Comparison of ENCODE assay signal across 19 mouse cellular contexts in genomic region chr5:17990618-17991017, GRCm38 (mm10). TPM values are rescaled to one million over a fixed set of nuclear protein-coding genes. Genes with fewer than 3 reads are reported as not detected.
"Had no signal": no experiment of that assay in that cellular context is flagged by ENCODE, and none has a peak within 500 bp of the region (broad histone marks: within the 10 kb centered on the region; RNA-seq: fewer than 3 reads in every experiment).

No protein-coding gene starts in this region.

- H3K4me1 ChIP-seq: kidney, embryonic 15.5 days; limb, embryonic 15.5 days; liver, embryonic 12.5 days; lung, embryonic 15.5 days; midbrain, embryonic 12.5 days; neural tube, embryonic 13.5 days had no signal

- H3K9me3 ChIP-seq: kidney, embryonic 15.5 days; limb, embryonic 15.5 days; liver, embryonic 12.5 days; lung, embryonic 15.5 days; midbrain, embryonic 12.5 days; neural tube, embryonic 13.5 days had no signal

- H3K4me3 ChIP-seq: kidney, embryonic 15.5 days; left cerebral cortex, adult 2 months; limb, embryonic 15.5 days; liver, embryonic 12.5 days; lung, embryonic 15.5 days; midbrain, embryonic 12.5 days; neural tube, embryonic 13.5 days had no signal

- ATAC-seq: liver, embryonic 12.5 days; midbrain, embryonic 16.5 days had no signal

- H3K9ac ChIP-seq: kidney, embryonic 15.5 days; limb, embryonic 15.5 days; liver, embryonic 12.5 days; lung, embryonic 15.5 days; midbrain, embryonic 12.5 days; neural tube, embryonic 13.5 days had no signal

- H3K27ac ChIP-seq: kidney, embryonic 15.5 days; left cerebral cortex, adult 2 months; limb, embryonic 15.5 days; liver, embryonic 12.5 days; lung, embryonic 15.5 days; midbrain, embryonic 12.5 days; neural tube, embryonic 13.5 days had no signal

- H3K36me3 ChIP-seq: kidney, embryonic 15.5 days; limb, embryonic 15.5 days; liver, embryonic 12.5 days; lung, embryonic 15.5 days; midbrain, embryonic 12.5 days; neural tube, embryonic 13.5 days had no signal

- DNase-seq: kidney, postnatal 14 days; right cerebral cortex, postnatal 14 days; thymus, postnatal 4 days had no signal

- H3K4me2 ChIP-seq: kidney, embryonic 15.5 days; limb, embryonic 15.5 days; liver, embryonic 12.5 days; lung, embryonic 15.5 days; midbrain, embryonic 12.5 days; neural tube, embryonic 13.5 days had no signal

- H3K27me3 ChIP-seq: kidney, embryonic 15.5 days; limb, embryonic 15.5 days; liver, embryonic 12.5 days; lung, embryonic 15.5 days; midbrain, embryonic 12.5 days; neural tube, embryonic 13.5 days had no signal

RNA-seq across cellular contexts. Expression of gene Gnat3, which starts 28.3 kb away (rescaled TPM):
- total RNA-seq: layer of hippocampus, adult 8-10 months; layer of hippocampus, postnatal 14 days; left cerebral cortex, adult 2 months; left cerebral cortex, postnatal 14 days; megakaryocyte-erythroid progenitor cell, adult 5-6 weeks had no signal
- polyA plus RNA-seq: kidney, embryonic 15.5 days; limb, embryonic 11.5 days; limb, embryonic 15.5 days; liver, embryonic 12.5 days; liver, embryonic 16.5 days; midbrain, embryonic 16.5 days; small intestine, adult 2 months; stomach, embryonic 16.5 days had no signal
